Mouse (Mus musculus): ENCODE data around the gene Chic1.

GRCm38 (mm10) chrX:103355784-103356183 is 492 bp upstream of the Chic1 start:
- TF ChIP-seq CTCF (IDR thresholded peaks at IDR 0.05; ENCODE audit: low read depth, low read length) (no peak), POLR2A (IDR thresholded peaks at IDR 0.05; ENCODE audit: borderline replicate concordance, low read depth, low read length) (no peak)
